Mouse (Mus musculus): ENCODE results near the gene Trip6. TPM values are rescaled to one million over a fixed set of nuclear protein-coding genes. Genes with fewer than 3 reads are reported as not detected.
A peak's percentile ranks its signal among the peaks of the same experiment; 100 is the strongest.

The Trip6 gene
- polyA plus RNA-seq, 1 experiment: 15.5 TPM

DNA sequence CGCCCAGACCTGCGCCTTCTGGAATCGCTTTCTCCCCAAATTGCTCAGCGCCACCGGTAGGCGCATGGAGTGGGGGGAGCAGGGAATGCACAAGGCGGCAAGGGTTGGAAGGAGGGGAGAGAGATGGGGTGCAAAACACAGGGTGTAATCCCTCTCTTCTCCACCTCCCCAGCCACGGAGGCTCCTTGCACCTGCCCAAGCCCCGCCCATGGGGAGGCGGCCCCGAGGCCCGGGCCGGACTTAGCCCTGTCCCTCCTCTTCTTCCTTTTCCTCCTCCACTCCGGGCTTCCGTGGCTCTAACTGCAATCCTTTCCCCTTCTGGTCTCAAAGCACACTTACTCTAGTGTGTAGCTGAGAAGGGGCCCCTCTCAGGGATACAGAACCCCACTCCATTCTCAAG, 20.9 kb downstream of the Trip6 start:
- peak; percentile 49; the same call in 1 of the 2 replicates for TF ChIP-seq POLR2A (IDR thresholded peaks at IDR 0.05; ENCODE audit: borderline replicate concordance, control insufficient read depth, low read depth, low read length)
- no peak for TF ChIP-seq CTCF (IDR thresholded peaks at IDR 0.05; ENCODE audit: control insufficient read depth, insufficient read depth, low read length)
- Histone ChIP-seq H3K27ac (ENCODE audit: control insufficient read depth, insufficient read depth, low read depth, low read length, poor library complexity) (peak overlapping the region; percentile 28), H3K4me1 (ENCODE audit: control insufficient read depth, insufficient read depth, low read length) (no peaks in the 10 kb centered on the region)

DNA sequence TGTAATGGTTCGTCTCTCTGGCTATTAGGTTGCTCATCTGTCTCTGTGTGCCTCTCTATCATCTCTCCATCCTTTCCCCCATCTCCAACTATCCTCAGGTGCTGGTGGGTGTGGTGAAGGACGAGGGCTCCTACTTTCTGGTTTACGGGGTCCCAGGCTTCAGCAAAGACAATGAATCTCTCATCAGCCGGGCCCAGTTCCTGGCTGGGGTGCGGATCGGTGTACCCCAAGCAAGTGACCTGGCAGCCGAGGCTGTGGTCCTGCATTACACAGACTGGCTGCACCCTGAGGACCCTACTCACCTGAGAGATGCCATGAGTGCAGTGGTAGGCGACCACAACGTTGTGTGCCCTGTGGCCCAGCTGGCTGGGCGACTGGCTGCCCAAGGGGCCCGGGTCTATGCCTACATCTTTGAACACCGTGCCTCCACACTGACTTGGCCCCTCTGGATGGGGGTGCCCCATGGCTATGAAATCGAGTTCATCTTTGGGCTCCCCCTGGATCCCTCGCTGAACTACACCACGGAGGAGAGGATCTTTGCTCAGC, 22.8 kb downstream of the Trip6 start:
- Histone ChIP-seq H3K4me1 (ENCODE audit: control insufficient read depth, insufficient read depth, low read length) (no peaks in the 10 kb centered on the region; the same call in 1 of the 2 replicates), H3K27ac (ENCODE audit: control insufficient read depth, insufficient read depth, low read depth, low read length, poor library complexity) (no peak overlapping the region), H3K4me3 (replicated peaks; ENCODE audit: control insufficient read depth, low read depth, low read length) (peak overlapping the region; percentile 47)
- WGBS: 75% methylated on average over 15 of the region's 15 CpGs
- no peak for TF ChIP-seq CTCF (IDR thresholded peaks at IDR 0.05; ENCODE audit: control insufficient read depth, insufficient read depth, low read length)
- TF ChIP-seq POLR2A (IDR thresholded peaks at IDR 0.05; ENCODE audit: borderline replicate concordance, control insufficient read depth, low read depth, low read length): no peak

More for the DNA sequence above, 20.9 kb downstream of the Trip6 start:
- 2% methylated on average over 15 of the region's 15 CpGs for WGBS
- peak overlapping the region; percentile 65 for H3K4me3 ChIP-seq (replicated peaks; ENCODE audit: control insufficient read depth, low read depth, low read length)

DNA sequence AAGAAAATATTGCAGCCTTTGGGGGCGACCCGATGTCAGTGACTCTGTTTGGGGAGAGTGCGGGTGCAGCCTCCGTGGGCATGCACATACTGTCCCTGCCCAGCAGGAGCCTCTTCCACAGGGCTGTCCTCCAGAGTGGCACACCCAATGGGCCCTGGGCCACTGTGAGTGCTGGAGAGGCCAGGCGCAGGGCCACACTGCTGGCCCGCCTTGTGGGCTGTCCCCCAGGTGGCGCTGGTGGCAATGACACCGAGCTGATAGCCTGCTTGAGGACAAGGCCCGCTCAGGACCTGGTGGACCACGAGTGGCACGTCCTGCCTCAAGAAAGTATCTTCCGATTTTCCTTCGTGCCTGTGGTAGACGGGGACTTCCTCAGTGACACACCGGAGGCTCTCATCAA, 23.5 kb downstream of the Trip6 start:
- Histone ChIP-seq H3K4me1 (ENCODE audit: control insufficient read depth, insufficient read depth, low read length) (no peaks in the 10 kb centered on the region; the same call in 1 of the 2 replicates), H3K4me3 (replicated peaks; ENCODE audit: control insufficient read depth, low read depth, low read length) (peak overlapping the region; percentile 51), H3K27ac (ENCODE audit: control insufficient read depth, insufficient read depth, low read depth, low read length, poor library complexity) (peak overlapping the region; percentile 93)
- 15% methylated on average over 15 of the region's 15 CpGs for WGBS
- TF ChIP-seq CTCF (IDR thresholded peaks at IDR 0.05; ENCODE audit: control insufficient read depth, insufficient read depth, low read length) (peak; percentile 80), POLR2A (IDR thresholded peaks at IDR 0.05; ENCODE audit: borderline replicate concordance, control insufficient read depth, low read depth, low read length) (peak; percentile 94; the same call in 1 of the 2 replicates)

DNA sequence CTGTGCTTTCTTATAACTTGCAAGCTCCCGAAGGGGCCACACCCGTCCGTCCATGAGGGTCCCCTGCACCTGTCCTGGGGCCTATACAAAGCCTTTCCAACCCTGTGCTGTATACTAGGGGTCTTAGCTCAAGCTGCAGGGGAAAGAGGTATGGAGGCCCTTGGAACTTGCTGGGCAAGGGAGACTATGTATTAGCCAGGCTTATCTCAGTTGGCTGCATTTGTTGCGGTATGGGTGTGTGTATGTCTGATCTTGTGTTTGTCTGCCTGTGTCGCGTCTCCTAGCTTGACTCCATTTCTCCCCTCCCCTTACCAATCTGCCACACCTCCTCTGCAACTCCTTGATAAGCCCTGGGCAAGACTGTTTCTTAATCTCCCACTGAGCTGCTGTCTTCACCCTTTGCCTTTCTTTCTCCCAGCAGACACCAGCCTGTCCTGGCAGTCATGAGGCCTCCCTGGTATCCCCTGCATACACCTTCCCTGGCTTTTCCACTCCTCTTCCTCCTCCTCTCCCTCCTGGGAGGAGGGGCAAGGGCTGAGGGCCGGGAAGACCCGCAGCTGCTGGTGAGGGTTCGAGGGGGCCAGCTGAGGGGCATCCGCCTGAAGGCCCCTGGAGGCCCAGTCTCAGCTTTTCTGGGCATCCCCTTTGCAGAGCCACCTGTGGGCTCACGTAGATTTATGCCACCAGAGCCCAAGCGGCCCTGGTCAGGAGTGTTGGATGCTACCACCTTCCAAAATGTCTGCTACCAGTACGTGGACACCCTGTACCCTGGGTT, 24.4 kb downstream of the Trip6 start:
- H3K4me1 ChIP-seq (ENCODE audit: control insufficient read depth, insufficient read depth, low read length): no peaks in the 10 kb centered on the region; the same call in 1 of the 2 replicates
- WGBS: 50% methylated on average over 13 of the region's 13 CpGs
- no peak for TF ChIP-seq CTCF (IDR thresholded peaks at IDR 0.05; ENCODE audit: control insufficient read depth, insufficient read depth, low read length)
- peak; percentile 69 for TF ChIP-seq POLR2A (IDR thresholded peaks at IDR 0.05; ENCODE audit: borderline replicate concordance, control insufficient read depth, low read depth, low read length)
- peak overlapping the region; percentile 97 for H3K27ac ChIP-seq (ENCODE audit: control insufficient read depth, insufficient read depth, low read depth, low read length, poor library complexity)
- H3K4me3 ChIP-seq (replicated peaks; ENCODE audit: control insufficient read depth, low read depth, low read length): peak overlapping the region; percentile 51

DNA sequence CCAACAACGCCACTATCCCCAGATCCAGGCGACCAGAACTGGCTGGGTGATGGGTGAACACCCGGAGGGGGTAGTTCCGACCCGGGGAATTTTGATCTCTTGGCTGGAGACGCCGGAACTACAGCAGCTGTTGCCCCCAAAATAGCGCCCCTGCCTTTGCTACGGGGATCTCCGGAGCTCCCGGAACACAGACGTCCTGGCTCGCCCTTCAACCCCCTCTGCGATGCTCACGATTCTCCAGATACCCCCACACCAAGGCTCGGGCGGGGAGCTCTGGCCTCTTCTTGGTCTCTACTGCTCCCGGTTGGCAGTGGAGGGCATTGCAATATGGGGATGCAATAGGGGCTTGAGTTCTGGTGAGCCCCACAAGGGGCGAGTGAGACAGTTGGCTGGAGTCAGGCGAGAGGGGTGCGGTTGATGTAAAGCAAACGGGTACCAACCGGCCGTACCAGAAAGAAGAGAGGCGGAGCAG, 25.2 kb downstream of the Trip6 start:
- 3% methylated on average over 25 of the region's 25 CpGs for WGBS
- peak; percentile 44; the same call in 1 of the 2 replicates for TF ChIP-seq POLR2A (IDR thresholded peaks at IDR 0.05; ENCODE audit: borderline replicate concordance, control insufficient read depth, low read depth, low read length)
- peak; percentile 33; the same call in 1 of the 2 replicates for TF ChIP-seq CTCF (IDR thresholded peaks at IDR 0.05; ENCODE audit: control insufficient read depth, insufficient read depth, low read length)
- H3K4me3 ChIP-seq (replicated peaks; ENCODE audit: control insufficient read depth, low read depth, low read length): peak overlapping the region; percentile 51
- H3K27ac ChIP-seq (ENCODE audit: control insufficient read depth, insufficient read depth, low read depth, low read length, poor library complexity): peak overlapping the region; percentile 97
- no peaks in the 10 kb centered on the region; the same call in 1 of the 2 replicates for H3K4me1 ChIP-seq (ENCODE audit: control insufficient read depth, insufficient read depth, low read length)

DNA sequence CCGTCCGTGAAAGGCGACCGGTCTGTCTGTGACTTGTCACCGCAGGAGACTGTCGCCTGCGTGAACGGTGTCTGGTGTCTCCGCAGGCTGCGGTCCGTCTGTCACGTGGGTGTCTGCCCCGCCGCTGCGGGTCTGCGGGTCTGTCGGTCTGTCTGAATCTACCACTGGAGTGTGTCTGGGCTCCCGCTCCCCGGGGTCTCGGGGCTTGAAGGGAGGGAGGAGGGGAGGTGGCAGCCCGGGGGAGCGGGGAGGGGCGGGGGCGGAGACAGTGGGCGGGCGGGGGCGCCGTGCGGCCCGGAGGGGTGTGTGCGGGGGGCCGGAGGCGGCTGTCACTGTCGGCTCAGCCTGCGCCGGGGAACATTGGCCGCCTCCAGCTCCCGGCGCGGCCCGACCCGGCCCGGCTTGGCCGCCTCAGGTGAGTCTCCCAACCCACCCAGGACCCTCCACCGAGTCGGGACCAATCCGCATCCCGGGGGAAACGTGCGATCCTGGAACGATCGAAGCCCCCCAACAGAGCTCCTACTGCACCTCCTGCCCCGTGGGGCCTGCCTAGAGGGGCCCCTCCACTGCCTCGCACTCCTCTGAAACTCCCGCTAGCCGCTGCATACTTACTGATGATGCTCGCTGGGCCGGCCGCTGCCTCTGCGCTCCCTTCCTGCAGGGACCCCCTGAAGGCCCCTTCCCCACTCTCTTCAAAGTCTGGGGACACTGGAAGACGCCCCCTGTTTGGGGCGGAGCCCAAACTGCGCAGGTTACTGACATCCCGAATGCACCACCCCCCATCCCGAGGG, 26.1 kb downstream of the Trip6 start:
- Histone ChIP-seq H3K27ac (ENCODE audit: control insufficient read depth, insufficient read depth, low read depth, low read length, poor library complexity) (peak overlapping the region; percentile 80), H3K4me3 (replicated peaks; ENCODE audit: control insufficient read depth, low read depth, low read length) (peak overlapping the region; percentile 63), H3K4me1 (ENCODE audit: control insufficient read depth, insufficient read depth, low read length) (no peaks in the 10 kb centered on the region; the same call in 1 of the 2 replicates)
- 1% methylated on average over 60 of the region's 65 CpGs for WGBS
- TF ChIP-seq CTCF (IDR thresholded peaks at IDR 0.05; ENCODE audit: control insufficient read depth, insufficient read depth, low read length) (no peak), POLR2A (IDR thresholded peaks at IDR 0.05; ENCODE audit: borderline replicate concordance, control insufficient read depth, low read depth, low read length) (0 out of 2 replicates have a peak, but pooled peaks have one; percentile 33)

DNA sequence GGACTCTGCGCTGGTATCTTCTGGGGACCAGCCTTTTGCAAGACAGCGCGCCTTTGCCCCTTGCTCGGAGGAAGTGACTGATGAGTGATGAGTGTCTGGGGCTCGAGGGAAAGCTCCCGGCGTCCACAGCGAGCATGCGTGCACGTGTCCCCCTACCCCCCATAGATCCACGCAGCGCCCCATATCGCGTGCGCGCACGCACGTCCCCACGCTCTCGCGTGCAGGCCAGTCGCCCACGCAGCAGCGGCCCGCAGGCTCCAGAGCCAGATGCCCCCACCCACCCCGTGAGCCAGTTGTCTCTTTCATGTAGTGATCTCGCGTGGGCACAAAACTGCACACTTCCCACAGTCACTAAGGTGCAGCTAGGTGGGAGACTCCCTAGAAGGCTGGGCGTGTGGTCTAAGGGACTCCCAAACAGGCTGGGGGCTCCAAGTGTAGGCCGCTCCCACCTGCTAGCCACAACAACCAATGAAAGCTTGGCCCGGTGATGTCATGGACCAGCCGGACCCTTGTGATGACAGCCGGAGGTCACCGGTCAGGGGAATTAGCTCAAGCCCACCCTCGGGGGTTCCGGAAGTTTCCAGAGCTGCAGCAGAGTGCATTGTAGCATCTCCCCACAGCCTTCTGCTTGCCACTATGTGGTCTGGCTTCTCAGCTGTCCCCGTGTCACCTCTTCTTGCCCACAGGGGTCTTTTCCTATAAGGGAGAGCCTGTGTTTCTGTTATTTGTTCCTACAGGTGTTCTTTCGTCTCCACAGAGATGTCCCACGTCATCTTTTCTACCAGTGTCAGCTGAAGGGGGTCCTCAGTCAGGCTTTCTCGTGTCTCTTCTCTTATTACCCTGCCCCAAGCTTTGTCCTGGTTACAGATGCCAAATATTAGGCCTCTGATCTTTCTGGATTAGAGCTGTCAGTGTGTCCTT, 26.9 kb downstream of the Trip6 start, which contains the start of gene Ache:
Gene Ache, plus strand, starts transcription at position 488 of the 921 bp plus-strand sequence.
- Histone ChIP-seq H3K4me1 (ENCODE audit: control insufficient read depth, insufficient read depth, low read length) (no peaks in the 10 kb centered on the region; the same call in 1 of the 2 replicates), H3K27ac (ENCODE audit: control insufficient read depth, insufficient read depth, low read depth, low read length, poor library complexity) (peak within 1 kb of the TSS; percentile 80), H3K4me3 (replicated peaks; ENCODE audit: control insufficient read depth, low read depth, low read length) (peak within 1 kb of the TSS; percentile 63)
- WGBS: 6% methylated on average over 40 of the region's 40 CpGs
- no peak for TF ChIP-seq CTCF (IDR thresholded peaks at IDR 0.05; ENCODE audit: control insufficient read depth, insufficient read depth, low read length)
- no peak for TF ChIP-seq POLR2A (IDR thresholded peaks at IDR 0.05; ENCODE audit: borderline replicate concordance, control insufficient read depth, low read depth, low read length)

Measured in bone marrow, adult 2 months (tissue).